Mouse (Mus musculus) bone marrow, adult 2 months (tissue): ENCODE results near the gene Ythdf1. TPM values are rescaled to one million over a fixed set of nuclear protein-coding genes. Genes with fewer than 3 reads are reported as not detected.

ENCODE experiments used
- H3K27ac ChIP-seq: fragments of 200-500 bp; 2 replicates; pipeline ENCODE4 v1.5.1; 2012; ENCODE audit warnings: low read depth, mild to moderate bottlenecking, control low read depth, inconsistent platforms, low read length; ENCODE audit not compliant: control insufficient read depth, poor library complexity, insufficient read depth
- H3K4me1 ChIP-seq: fragments of 200-500 bp; 2 replicates; pipeline ENCODE4 v1.6.1; 2011; ENCODE audit warnings: low read length; ENCODE audit not compliant: control insufficient read depth, insufficient read depth
- H3K4me3 ChIP-seq: fragments of 200-500 bp; replicated peaks from 2 replicates; pipeline ENCODE3; 2011; ENCODE audit warnings: mild to moderate bottlenecking, low read depth, low read length, control low read depth; ENCODE audit not compliant: control insufficient read depth
- CTCF ChIP-seq: fragments of 200-500 bp; IDR thresholded peaks from 2 replicates; pipeline ENCODE4 v1.5.1; 2011; ENCODE audit warnings: low read length, control low read depth; ENCODE audit not compliant: control insufficient read depth, insufficient read depth
- POLR2A ChIP-seq: fragments of 200-500 bp; IDR thresholded peaks from 2 replicates; pipeline ENCODE4 v1.6.1; 2011; ENCODE audit warnings: low read depth, mild to moderate bottlenecking, control low read depth, low read length, borderline replicate concordance; ENCODE audit not compliant: control insufficient read depth
- WGBS: fragments of 180-500 bp; shearing (Covaris S2); methylation state at CpG from one replicate; pipeline ENCODE4 v1.1.7; 2018; 5-methylcytosine and 5-hydroxymethylcytosine counted together
- polyA plus RNA-seq: library from polyadenylated mRNA; stranded (reverse); fragments of >200 nt; gene quantifications from 2 replicates; pipeline ENCODE4 v1.2.4, GENCODE M21; 2011; ENCODE audit warnings: low replicate concordance; ENCODE audit not compliant: missing spikeins, insufficient read depth, insufficient read length

Gene Ythdf1
- polyA plus RNA-seq, 1 experiment, result 26.6 TPM

- H3K27ac ChIP-seq, result no peak overlapping the region
- no peak for TF ChIP-seq CTCF
- no peak for TF ChIP-seq POLR2A
- H3K4me1 ChIP-seq, result no peaks in the 10 kb centered on the region
- WGBS, result 53% methylated on average over 7 of the region's 7 CpGs
- no peak overlapping the region for H3K4me3 ChIP-seq
These were observed 41.2 kb downstream of the Ythdf1 start for GRCm38 (mm10) chr2:180879365-180880067.

- no peaks in the 10 kb centered on the region for H3K4me1 ChIP-seq
- WGBS, result 35% methylated on average over 3 of the region's 3 CpGs
- no peak overlapping the region for H3K27ac ChIP-seq
- TF ChIP-seq POLR2A (no peak), CTCF (no peak)
- H3K4me3 ChIP-seq, result no peak overlapping the region
These were observed 50.7 kb downstream of the Ythdf1 start for GRCm38 (mm10) chr2:180870006-180870405.

- no peak for TF ChIP-seq POLR2A
- no peak for TF ChIP-seq CTCF
- Histone ChIP-seq H3K27ac (no peak overlapping the region), H3K4me3 (no peak overlapping the region), H3K4me1 (no peaks in the 10 kb centered on the region; the same call in 1 of the 2 replicates)
- 81% methylated on average over 12 of the region's 12 CpGs for WGBS
These were observed 59.2 kb downstream of the Ythdf1 start for GRCm38 (mm10) chr2:180861561-180861960.

GRCm38 (mm10) chr2:180857121-180857520 is 63.6 kb downstream of the Ythdf1 start:
- H3K4me3 ChIP-seq, result no peak overlapping the region
- 72% methylated on average over 8 of the region's 8 CpGs for WGBS
- H3K27ac ChIP-seq, result no peak overlapping the region
- TF ChIP-seq POLR2A (no peak), CTCF (no peak)
- no peaks in the 10 kb centered on the region; the same call in 1 of the 2 replicates for H3K4me1 ChIP-seq

GRCm38 (mm10) chr2:180855005-180855544 is 65.7 kb downstream of the Ythdf1 start:
- Histone ChIP-seq H3K4me3 (no peak overlapping the region), H3K27ac (no peak overlapping the region), H3K4me1 (no peaks in the 10 kb centered on the region)
- no peak for TF ChIP-seq POLR2A
- no peak for TF ChIP-seq CTCF
- WGBS, result 21% methylated on average over 13 of the region's 13 CpGs

Other genes with a start within 250 kb of the Ythdf1 start
- gene Dido1, start 210.9 kb downstream of the Ythdf1 start, polyA plus RNA-seq, result 15.5 and 36.0 TPM in 2 replicates
- gene Gid8, start 210.8 kb downstream of the Ythdf1 start, polyA plus RNA-seq, result 79.0 and 81.5 TPM in 2 replicates
- 19.4 and 35.6 TPM in 2 replicates for gene Slc17a9, start 195.7 kb downstream of the Ythdf1 start, polyA plus RNA-seq
- gene Bhlhe23, start 144.0 kb downstream of the Ythdf1 start, polyA plus RNA-seq, result not detected in 2 replicates
- not detected in 2 replicates for gene Birc7, start 8.1 kb upstream of the Ythdf1 start, polyA plus RNA-seq
- gene Nkain4, start 33.8 kb upstream of the Ythdf1 start, polyA plus RNA-seq, result not detected in 2 replicates
- 32.9 and 35.6 TPM in 2 replicates for gene Arfgap1, start 46.3 kb upstream of the Ythdf1 start, polyA plus RNA-seq
- 0.52 and 2.6 TPM in 2 replicates for gene Col20a1, start 65.6 kb upstream of the Ythdf1 start, polyA plus RNA-seq
- not detected in 2 replicates for gene Chrna4, start 122.6 kb upstream of the Ythdf1 start, polyA plus RNA-seq
- gene Kcnq2, start 214.4 kb upstream of the Ythdf1 start, polyA plus RNA-seq, result not detected in 2 replicates
- gene Eef1a2, start 236.1 kb upstream of the Ythdf1 start, polyA plus RNA-seq, result 0.47 and 0.97 TPM in 2 replicates